Mouse (Mus musculus): ENCODE data around the gene Gm45140.

DNA sequence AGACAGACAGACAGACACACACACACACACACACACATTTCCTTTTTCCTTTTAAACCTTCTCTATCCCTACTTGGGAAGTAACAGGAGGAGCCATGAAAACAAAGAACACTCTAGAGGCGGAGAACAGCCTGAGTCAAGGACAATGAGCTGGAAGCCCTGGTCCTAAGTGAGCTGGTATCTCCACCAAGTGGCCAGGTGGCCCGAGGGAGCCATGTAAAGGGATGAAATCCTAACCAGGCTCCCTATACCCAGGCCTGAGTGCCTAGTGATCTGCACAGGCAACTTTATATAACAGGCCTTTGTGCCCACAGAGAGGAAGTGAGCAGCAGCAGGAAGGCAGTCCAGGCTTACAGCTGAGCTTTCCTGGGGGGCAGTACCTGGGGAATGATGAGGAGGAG lies 28.7 kb downstream of the Gm45140 start:
- TF ChIP-seq EP300 (IDR thresholded peaks at IDR 0.05; ENCODE audit: low read depth in 1 of 2, low read length in 2 of 2): no peak
- no peak for TF ChIP-seq CTCF (IDR thresholded peaks at IDR 0.05 in 2 of 3, conservative IDR thresholded peaks at IDR 0.05 in 1 of 3; ENCODE audit: control insufficient read depth in 1 of 3, insufficient read depth in 1 of 3, low read depth in 2 of 3, low read length in 3 of 3, poor library complexity in 1 of 3, severe bottlenecking in 1 of 3)
- TF ChIP-seq BHLHE40 (IDR thresholded peaks at IDR 0.05; ENCODE audit: borderline replicate concordance, low read depth, low read length): no peak
